Mouse (Mus musculus): ENCODE measurements around the gene Ccdc27.

The Ccdc27 gene

GRCm38 (mm10) chr4:154042577-154042976, at the start of gene Ccdc27:
Ccdc27 (minus strand) TSS chr4:154042677.
- Histone ChIP-seq H3K27me3 (ENCODE audit: control insufficient read depth, insufficient read depth, low read length, poor library complexity, severe bottlenecking) (no peaks in the 10 kb centered on the region), H3K36me3 (ENCODE audit: control insufficient read depth, insufficient read depth, low read length, poor library complexity, severe bottlenecking) (no peaks in the 10 kb centered on the region)
- no peak for DNase-seq (ENCODE audit: low read depth, low spot score)

GRCm38 (mm10) chr4:154091356-154091755, 48.9 kb upstream of the Ccdc27 start:
- no peaks in the 10 kb centered on the region for H3K36me3 ChIP-seq (ENCODE audit: control insufficient read depth, insufficient read depth, low read length, poor library complexity, severe bottlenecking)
- no peak for DNase-seq (ENCODE audit: low read depth, low spot score)
- no peaks in the 10 kb centered on the region for H3K27me3 ChIP-seq (ENCODE audit: control insufficient read depth, insufficient read depth, low read length, poor library complexity, severe bottlenecking)

GRCm38 (mm10) chr4:154089205-154089604, 46.7 kb upstream of the Ccdc27 start:
- H3K36me3 ChIP-seq (ENCODE audit: control insufficient read depth, insufficient read depth, low read length, poor library complexity, severe bottlenecking), result no peaks in the 10 kb centered on the region
- DNase-seq (ENCODE audit: low read depth, low spot score), result peak; percentile 21
- no peaks in the 10 kb centered on the region for H3K27me3 ChIP-seq (ENCODE audit: control insufficient read depth, insufficient read depth, low read length, poor library complexity, severe bottlenecking)

DNA sequence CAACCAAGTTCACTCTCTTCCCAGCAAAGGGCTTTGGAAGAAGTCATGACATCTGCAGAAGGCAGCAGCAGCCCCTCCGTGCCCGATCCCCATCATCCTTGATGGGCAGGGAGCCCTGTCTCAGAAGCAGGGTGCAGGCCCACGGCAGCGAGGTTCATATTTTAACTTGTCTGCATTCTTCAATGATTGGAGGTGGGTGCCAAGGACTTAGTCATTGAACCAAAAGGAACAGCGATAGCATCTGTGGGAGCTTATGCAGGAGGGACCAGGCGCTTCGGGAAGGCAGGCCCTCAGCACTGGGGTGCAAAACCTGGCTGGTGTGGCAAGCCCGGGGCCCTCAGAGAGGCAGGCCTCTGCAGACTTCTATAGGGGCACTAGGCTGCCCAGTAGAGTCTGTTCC, 44.0 kb upstream of the Ccdc27 start:
- no peak for DNase-seq (ENCODE audit: low read depth, low spot score)
- Histone ChIP-seq H3K36me3 (ENCODE audit: control insufficient read depth, insufficient read depth, low read length, poor library complexity, severe bottlenecking) (no peaks in the 10 kb centered on the region), H3K27me3 (ENCODE audit: control insufficient read depth, insufficient read depth, low read length, poor library complexity, severe bottlenecking) (no peaks in the 10 kb centered on the region)

- no peaks in the 10 kb centered on the region for H3K36me3 ChIP-seq (ENCODE audit: control insufficient read depth, insufficient read depth, low read length, poor library complexity, severe bottlenecking)
- no peak for DNase-seq (ENCODE audit: low read depth, low spot score)
- no peaks in the 10 kb centered on the region for H3K27me3 ChIP-seq (ENCODE audit: control insufficient read depth, insufficient read depth, low read length, poor library complexity, severe bottlenecking)
Observed at GRCm38 (mm10) chr4:154085856-154086255, 43.4 kb upstream of the Ccdc27 start.

DNA sequence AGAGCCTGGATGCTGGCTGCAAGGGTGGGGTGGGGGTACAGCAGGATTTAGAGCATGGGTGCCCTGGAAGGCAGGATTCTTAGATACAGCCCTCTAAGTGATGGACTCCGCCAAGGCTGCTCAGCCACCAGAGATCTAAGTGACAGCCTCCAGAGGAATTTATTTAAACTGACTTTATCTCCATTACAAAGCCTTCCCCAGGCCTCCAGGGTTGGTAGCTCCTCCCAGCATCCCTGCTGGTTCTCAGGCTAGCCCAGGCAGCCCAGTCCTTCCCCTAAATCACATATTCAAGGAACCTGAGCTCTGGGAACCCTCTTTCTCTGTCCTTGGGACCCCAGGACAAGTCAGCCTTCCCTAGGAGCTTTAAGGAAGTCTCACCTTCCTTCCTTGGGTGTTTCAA, 39.5 kb upstream of the Ccdc27 start:
- H3K36me3 ChIP-seq (ENCODE audit: control insufficient read depth, insufficient read depth, low read length, poor library complexity, severe bottlenecking), result no peaks in the 10 kb centered on the region
- H3K27me3 ChIP-seq (ENCODE audit: control insufficient read depth, insufficient read depth, low read length, poor library complexity, severe bottlenecking), result no peaks in the 10 kb centered on the region
- no peak for DNase-seq (ENCODE audit: low read depth, low spot score)

- Histone ChIP-seq H3K36me3 (ENCODE audit: control insufficient read depth, insufficient read depth, low read length, poor library complexity, severe bottlenecking) (no peaks in the 10 kb centered on the region), H3K27me3 (ENCODE audit: control insufficient read depth, insufficient read depth, low read length, poor library complexity, severe bottlenecking) (no peaks in the 10 kb centered on the region)
- DNase-seq (ENCODE audit: low read depth, low spot score), result no peak
Observed at GRCm38 (mm10) chr4:154081021-154081420, 38.5 kb upstream of the Ccdc27 start.

DNA sequence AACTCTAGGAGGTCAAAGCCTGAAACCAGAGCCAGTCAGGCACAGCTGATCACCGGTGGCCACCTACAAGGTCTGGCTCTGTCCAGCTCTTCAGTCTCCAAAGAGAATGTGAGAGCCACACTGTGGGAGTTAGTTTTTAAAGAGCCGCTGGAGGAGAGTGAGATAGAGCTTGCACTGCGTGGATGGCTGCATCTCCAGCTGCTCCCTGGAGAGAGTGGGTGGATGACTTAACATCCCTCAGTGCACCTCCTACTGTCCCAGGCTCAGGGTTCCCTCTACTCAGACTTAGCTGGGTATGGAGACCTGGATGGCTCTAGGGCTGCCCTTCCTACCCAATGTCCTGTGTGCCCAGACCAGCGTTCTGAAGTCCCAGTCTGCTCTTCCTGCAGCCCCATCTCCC, 37.7 kb upstream of the Ccdc27 start:
- no peaks in the 10 kb centered on the region for H3K27me3 ChIP-seq (ENCODE audit: control insufficient read depth, insufficient read depth, low read length, poor library complexity, severe bottlenecking)
- DNase-seq (ENCODE audit: low read depth, low spot score), result no peak

GRCm38 (mm10) chr4:154071941-154072340, 29.5 kb upstream of the Ccdc27 start:
- Histone ChIP-seq H3K36me3 (ENCODE audit: control insufficient read depth, insufficient read depth, low read length, poor library complexity, severe bottlenecking) (no peaks in the 10 kb centered on the region), H3K27me3 (ENCODE audit: control insufficient read depth, insufficient read depth, low read length, poor library complexity, severe bottlenecking) (no peaks in the 10 kb centered on the region)
- DNase-seq (ENCODE audit: low read depth, low spot score), result no peak

More for the DNA sequence above, 37.7 kb upstream of the Ccdc27 start:
- no peaks in the 10 kb centered on the region for H3K36me3 ChIP-seq (ENCODE audit: control insufficient read depth, insufficient read depth, low read length, poor library complexity, severe bottlenecking)

- Histone ChIP-seq H3K36me3 (ENCODE audit: control insufficient read depth, insufficient read depth, low read length, poor library complexity, severe bottlenecking) (no peaks in the 10 kb centered on the region), H3K27me3 (ENCODE audit: control insufficient read depth, insufficient read depth, low read length, poor library complexity, severe bottlenecking) (no peaks in the 10 kb centered on the region)
- no peak for DNase-seq (ENCODE audit: low read depth, low spot score)
Observed at GRCm38 (mm10) chr4:154071521-154071920, 29.0 kb upstream of the Ccdc27 start.

GRCm38 (mm10) chr4:154070896-154071295, 28.4 kb upstream of the Ccdc27 start:
- H3K36me3 ChIP-seq (ENCODE audit: control insufficient read depth, insufficient read depth, low read length, poor library complexity, severe bottlenecking), result no peaks in the 10 kb centered on the region
- DNase-seq (ENCODE audit: low read depth, low spot score), result no peak
- H3K27me3 ChIP-seq (ENCODE audit: control insufficient read depth, insufficient read depth, low read length, poor library complexity, severe bottlenecking), result no peaks in the 10 kb centered on the region

DNA sequence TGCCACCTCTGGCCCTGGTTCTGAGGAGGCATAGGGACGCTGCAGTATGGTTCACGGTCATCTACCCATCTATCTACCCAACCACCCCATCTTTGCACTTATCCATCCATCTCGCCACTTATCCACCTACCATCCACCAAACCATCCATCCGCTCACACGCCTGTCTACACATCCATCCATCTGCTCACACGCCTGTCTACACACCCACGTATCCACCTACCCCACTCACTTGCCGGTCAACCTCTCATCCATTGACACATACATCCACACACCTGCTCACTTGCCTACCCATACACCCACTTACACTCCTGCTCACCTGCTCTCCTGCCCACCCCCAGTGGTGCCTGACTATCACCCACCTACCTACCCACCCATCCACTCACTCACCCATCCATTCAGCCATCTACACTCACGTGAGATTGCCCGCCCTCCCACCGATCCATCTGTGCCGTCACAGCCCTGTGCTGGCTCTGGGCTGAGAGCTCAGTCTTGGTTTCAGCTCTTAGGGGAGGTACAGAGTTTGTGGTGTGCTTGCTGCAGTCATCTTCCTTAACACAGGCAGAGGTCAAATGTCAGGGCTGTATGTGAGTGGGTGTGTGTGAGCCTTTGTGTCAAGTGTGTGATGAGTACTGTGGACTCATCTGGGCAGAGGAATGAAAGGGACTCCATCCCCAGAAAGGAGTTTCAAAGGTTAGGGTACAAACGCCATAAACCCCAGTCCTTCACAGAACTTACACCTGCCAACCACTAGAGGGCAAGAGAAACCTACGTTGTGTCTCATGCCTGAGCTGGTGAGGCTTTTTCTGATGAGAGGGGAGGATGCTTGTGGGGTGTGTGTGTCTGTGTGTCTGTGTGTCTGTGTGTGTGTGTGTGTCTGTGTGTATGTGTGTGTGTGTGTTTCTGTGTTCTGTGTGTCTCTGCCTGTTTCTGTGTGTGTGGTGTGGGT, 22.6 kb upstream of the Ccdc27 start:
- H3K36me3 ChIP-seq (ENCODE audit: control insufficient read depth, insufficient read depth, low read length, poor library complexity, severe bottlenecking), result no peaks in the 10 kb centered on the region
- no peaks in the 10 kb centered on the region for H3K27me3 ChIP-seq (ENCODE audit: control insufficient read depth, insufficient read depth, low read length, poor library complexity, severe bottlenecking)
- peak; percentile 46 for DNase-seq (ENCODE audit: low read depth, low spot score)

DNA sequence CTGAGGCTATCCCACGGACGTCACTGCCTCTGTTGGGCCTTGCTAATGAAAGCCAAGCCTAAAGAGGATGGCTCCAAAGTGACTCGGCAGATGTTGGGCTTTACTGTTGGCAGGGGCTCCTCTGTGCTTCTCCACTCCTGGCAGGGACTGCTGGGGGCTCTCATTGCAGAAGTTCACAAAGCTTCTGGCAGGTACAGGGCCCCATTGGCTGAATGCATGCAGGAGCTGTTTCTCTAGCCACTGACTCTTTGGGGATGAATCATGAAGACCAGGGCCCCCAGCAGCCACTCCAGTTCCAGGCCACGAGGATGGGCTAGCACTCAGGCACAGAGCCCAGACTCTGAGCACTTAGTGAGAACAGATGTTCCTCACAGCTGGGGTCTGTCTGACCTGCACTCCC, 15.2 kb upstream of the Ccdc27 start:
- no peaks in the 10 kb centered on the region for H3K36me3 ChIP-seq (ENCODE audit: control insufficient read depth, insufficient read depth, low read length, poor library complexity, severe bottlenecking)
- DNase-seq (ENCODE audit: low read depth, low spot score), result no peak
- H3K27me3 ChIP-seq (ENCODE audit: control insufficient read depth, insufficient read depth, low read length, poor library complexity, severe bottlenecking), result no peaks in the 10 kb centered on the region

DNA sequence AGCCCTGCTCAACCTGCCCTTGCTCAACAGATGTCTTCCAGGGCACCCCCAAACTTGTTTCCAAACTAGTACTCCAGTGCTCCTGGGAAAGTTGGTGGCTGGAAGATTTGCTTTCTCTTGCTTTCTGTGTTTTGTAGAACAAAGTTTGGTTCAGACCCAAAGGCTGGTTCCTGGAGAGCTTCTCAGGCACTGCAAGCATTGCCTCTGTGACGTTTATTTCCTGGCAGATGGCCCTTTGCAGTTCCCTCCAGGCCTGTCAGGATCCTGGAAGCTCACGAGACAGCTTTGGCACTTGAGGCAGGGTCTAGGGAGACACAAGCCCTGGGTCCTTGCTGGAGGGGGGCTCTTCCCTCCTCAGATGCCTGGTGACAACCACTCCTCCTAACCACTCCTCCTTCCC, 14.2 kb upstream of the Ccdc27 start:
- Histone ChIP-seq H3K36me3 (ENCODE audit: control insufficient read depth, insufficient read depth, low read length, poor library complexity, severe bottlenecking) (no peaks in the 10 kb centered on the region), H3K27me3 (ENCODE audit: control insufficient read depth, insufficient read depth, low read length, poor library complexity, severe bottlenecking) (no peaks in the 10 kb centered on the region)
- no peak for DNase-seq (ENCODE audit: low read depth, low spot score)

GRCm38 (mm10) chr4:154056046-154056445, 13.6 kb upstream of the Ccdc27 start:
- DNase-seq (ENCODE audit: low read depth, low spot score), result no peak
- H3K27me3 ChIP-seq (ENCODE audit: control insufficient read depth, insufficient read depth, low read length, poor library complexity, severe bottlenecking), result no peaks in the 10 kb centered on the region
- no peaks in the 10 kb centered on the region for H3K36me3 ChIP-seq (ENCODE audit: control insufficient read depth, insufficient read depth, low read length, poor library complexity, severe bottlenecking)

DNA sequence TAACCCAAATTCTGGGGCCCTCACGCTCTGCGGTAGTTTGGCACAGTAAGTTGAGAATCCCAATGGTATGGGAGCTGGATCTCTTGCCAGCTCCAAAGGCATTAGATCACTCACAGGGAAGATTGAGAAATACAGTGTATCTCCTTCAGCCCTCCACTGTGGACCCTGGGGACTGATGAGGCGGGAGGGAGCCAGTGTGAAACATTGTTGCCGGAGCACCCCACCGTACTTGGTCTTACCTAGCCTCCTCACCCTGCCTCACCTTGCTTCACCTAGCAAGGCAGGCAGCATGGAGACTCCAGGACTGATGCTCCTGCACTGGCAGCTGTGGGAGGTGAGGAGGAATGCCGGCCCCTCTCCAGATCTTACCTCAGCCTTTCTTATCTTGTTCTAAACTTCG, 13.0 kb upstream of the Ccdc27 start:
- no peak for DNase-seq (ENCODE audit: low read depth, low spot score)
- Histone ChIP-seq H3K36me3 (ENCODE audit: control insufficient read depth, insufficient read depth, low read length, poor library complexity, severe bottlenecking) (no peaks in the 10 kb centered on the region), H3K27me3 (ENCODE audit: control insufficient read depth, insufficient read depth, low read length, poor library complexity, severe bottlenecking) (no peaks in the 10 kb centered on the region)
